Mouse (Mus musculus) adipocyte (in vitro differentiated cells): Measurements from ENCODE around the gene Eif4e3.

Experiments used
- DNase-seq: peaks from one replicate; pipeline ENCODE4 v3.0.0-alpha.2; 2016; ENCODE audit warnings: low spot score

Gene Eif4e3

GRCm38 (mm10) chr6:99665457-99666317 lies 884 bp downstream of the Eif4e3 start:
- peak; percentile 28 for DNase-seq

DNA sequence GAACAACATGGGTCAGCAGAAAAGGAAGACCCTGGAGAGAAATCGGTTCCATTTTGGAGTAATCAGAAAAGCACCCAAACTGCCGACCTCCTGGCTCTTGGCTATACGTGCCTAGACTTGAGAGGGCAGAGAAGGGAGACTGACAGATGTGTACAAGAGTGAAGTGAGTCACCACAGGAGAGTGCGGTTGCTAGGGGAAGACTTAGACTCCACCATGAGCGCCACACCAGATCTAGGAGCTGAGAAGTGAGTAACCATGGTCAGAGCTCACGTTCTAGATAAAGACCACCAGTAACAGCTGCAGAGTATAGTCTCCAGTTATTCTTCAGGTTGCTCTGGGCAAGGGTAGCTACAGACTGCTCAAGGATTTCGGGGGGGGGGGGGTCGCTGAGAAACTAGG lies 3.3 kb downstream of the Eif4e3 start:
- DNase-seq: no peak

GRCm38 (mm10) chr6:99660443-99660842 lies 6.1 kb downstream of the Eif4e3 start:
- no peak for DNase-seq

DNA sequence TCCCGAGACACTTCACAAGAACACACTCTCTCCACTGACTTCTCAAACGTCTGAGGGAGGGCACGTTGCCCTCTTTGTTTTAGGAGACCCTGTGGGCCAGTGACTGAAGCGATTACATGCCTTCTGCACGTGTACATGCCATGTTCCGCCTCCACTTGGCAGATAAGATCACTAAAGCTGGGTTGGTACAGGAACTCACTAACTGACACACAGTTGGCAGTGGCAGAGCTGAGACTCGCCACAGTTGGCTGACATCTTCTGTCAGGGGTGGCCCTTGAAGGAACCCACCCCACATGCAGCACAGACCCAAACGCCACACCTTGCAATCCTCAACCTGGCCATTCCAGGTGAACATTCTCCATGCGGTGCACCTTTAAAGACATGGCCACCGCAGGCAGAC lies 8.0 kb downstream of the Eif4e3 start:
- DNase-seq: no peak

GRCm38 (mm10) chr6:99656088-99656487 lies 10.5 kb downstream of the Eif4e3 start:
- DNase-seq: no peak

DNA sequence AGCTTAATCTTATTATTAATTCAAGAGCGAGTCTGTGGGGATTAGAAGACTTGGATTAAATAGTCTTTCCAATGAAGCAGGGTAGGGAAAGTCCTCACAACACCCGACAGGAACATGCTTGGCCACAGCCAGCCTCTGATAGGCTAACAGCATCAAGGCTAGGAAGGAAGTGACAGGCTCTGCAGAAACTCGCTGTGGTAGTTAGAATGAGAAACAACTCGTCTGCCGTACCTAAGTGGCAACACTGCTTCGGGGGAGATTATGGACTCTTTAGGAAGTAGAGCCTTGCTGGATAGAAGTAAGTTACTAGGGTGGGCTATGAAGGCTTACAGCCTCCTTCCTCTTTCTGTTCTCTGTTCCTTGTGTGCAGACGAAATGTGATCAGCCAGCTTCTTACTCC lies 11.1 kb downstream of the Eif4e3 start:
- DNase-seq: no peak

- no peak for DNase-seq
Observed at GRCm38 (mm10) chr6:99654343-99654742, 12.2 kb downstream of the Eif4e3 start.

GRCm38 (mm10) chr6:99652341-99652740 lies 14.2 kb downstream of the Eif4e3 start:
- no peak for DNase-seq

DNA sequence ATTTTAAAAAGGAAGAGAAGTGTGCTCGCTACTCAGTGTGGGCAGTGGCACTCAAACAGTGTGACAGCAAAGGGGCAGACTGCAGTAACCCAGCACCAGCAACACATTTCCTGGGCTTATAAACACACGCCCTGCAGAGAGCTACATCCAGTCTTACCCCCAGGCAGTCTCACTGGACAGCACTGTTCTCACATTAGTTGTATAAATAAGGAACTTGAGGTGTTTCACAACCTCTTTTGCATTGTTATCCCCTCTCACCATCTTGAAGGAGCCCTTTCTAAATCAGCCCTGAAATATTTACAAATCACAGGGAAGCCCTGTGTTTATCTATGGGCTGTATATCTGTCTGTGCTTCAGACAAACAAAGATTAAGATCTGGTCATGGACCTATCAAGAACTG lies 17.3 kb downstream of the Eif4e3 start:
- no peak for DNase-seq

GRCm38 (mm10) chr6:99646344-99646743 lies 20.2 kb downstream of the Eif4e3 start:
- DNase-seq: no peak

DNA sequence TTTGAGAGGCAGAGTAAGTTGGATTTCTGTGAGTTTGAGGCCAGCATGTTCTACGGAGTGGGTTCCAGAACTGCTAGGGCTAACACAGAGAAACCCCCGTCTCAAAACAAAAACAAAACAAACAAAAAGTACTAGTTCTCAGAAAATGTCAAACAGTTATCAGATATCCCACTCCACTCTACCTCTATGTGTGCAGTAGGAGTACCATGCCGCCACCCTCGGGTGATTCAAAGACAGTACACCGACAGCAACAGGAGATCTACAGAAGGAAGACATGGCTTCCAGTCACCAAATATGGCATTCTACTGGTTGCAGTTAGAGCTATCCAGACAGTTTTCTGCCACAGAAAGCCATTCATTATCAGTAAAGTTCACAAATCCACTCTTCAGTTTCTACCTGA lies 21.7 kb downstream of the Eif4e3 start:
- no peak for DNase-seq

DNA sequence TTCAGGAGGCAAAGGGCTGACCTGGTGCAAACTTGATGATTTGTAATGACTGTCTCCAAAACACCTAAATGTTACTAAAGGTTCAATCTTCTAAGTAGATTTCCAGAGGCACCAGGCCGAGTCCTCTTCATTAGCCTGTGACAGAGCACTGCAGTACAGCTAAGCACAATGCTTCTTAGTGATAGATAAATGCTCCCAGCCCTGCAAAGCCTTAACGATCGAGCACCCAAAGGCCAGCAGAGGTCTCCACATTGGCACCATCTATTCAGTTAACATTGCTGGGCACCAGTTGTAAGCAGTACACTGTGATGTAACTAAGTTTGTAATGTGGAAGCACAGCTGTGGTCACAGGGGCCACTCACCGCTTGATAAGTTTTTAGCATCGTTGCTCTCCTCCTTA lies 22.2 kb downstream of the Eif4e3 start:
- no peak for DNase-seq

- peak; percentile 61 for DNase-seq
Observed at GRCm38 (mm10) chr6:99643439-99644199, 23.0 kb downstream of the Eif4e3 start.

DNA sequence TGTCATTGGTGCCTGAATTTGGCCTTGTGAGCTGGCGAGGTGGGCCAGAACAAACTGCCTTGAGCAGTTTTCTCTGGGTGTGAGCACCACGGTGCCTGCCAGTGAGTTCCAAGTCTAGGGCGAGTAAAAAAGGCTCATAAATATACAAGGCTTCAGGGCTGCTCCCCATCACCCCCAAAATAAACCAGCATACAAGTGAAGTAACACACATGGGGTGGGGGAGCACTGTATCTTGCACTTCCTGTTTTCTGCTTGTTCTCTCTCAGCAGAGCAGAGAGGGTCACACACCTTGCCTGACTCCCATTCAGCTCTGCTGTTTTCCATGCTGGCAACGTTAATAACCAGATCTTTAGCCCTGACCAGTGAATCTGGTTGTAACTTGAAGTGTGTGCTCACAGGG lies 29.1 kb downstream of the Eif4e3 start:
- no peak for DNase-seq

DNA sequence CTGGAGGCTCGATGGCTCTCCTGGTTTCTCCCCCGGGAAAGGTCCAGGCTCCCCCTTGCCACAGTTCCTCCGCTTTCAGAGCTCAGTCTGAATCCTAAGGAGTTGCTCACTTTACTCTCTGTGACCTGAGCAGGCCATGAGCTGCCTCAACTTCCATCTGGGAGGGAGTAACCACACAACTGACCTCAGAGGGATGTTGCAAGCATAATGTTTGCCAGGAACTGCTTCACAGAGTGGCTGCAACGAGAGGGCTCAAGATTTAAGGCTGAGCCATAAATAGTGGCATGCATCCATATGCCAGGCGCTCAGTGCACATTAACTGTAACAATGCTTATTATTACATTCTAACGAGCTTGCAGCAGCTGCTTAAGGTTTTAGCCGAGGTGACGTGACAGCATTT lies 29.8 kb downstream of the Eif4e3 start:
- DNase-seq: peak; percentile 17

GRCm38 (mm10) chr6:99636121-99636520 lies 30.4 kb downstream of the Eif4e3 start:
- DNase-seq: no peak

DNA sequence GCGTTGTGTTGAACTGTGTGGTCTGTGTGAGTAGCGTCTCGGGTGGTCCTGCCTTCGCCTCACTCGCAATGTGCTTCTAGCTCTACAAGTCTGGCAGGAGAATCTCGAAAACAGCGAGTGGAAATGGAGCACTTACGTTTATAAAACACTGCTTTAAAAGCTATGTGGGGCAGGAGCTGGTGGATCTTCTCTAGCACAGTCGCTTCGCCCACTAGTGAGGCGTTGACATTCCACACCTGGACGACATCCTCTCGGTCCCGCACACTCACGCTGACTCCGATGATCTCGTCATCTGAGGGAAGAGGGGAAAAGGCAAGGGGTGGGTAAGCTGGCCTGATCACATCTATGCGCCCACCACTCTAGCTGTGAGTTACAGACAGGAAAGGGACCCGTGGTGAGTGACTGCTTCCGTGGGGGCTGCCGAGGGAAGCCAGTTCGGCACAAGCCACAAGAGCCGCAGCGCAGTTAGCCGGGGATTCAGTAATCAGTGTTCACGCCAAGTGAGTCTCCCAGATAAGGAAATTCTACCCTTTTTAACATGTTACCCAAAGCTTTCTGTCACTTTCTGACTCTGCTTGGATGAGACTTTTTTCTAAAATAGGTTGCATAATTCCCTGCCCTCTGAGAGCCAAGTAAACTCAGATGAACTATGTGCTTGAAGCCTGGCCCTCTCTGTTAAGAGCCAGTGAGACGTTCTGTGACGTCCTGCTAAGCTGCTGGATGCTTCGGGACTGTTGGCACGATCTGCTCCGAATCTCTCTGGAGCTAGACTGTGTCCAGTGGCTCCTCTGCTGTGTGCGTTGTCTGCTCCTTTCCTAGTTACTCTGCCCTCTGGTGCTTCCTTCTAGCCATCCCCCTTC lies 34.2 kb downstream of the Eif4e3 start:
- peak; percentile 81 for DNase-seq

GRCm38 (mm10) chr6:99631637-99632036 lies 34.9 kb downstream of the Eif4e3 start:
- no peak for DNase-seq

DNA sequence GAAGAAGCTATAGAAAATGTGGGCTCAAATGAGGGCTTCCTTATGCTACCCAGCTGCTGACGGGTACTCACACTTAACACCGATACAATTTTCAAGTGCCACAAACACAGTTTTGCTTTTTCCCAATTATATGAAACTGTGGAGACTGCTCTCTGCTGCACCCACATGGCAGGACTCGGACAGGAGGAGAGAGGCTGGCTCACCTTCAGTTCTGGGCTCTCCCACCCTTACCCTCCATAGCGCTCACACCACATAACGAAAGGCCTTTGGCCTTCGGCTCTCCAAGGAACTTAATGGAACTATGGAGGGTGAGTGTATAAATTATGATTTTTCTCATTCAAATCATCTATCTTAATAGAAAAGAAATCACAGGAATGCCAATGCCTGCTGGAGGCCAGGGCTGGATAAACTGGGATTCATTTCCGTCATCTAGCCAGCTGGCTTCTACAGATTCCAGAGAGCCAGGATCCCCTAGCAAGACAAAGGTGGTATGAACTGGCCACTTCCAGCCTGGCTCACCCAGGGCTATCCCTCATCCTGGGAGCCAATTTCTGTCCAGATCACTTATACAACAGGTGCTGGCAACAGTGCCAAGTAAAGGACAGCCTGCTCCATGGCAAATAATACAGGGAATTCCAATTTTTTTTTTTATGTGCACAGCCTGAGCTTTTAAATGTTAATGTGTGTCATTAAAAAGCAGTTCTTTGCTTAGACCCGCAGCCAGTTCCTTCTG lies 36.7 kb downstream of the Eif4e3 start:
- no peak for DNase-seq

GRCm38 (mm10) chr6:99626347-99626746 lies 40.2 kb downstream of the Eif4e3 start:
- DNase-seq: no peak

DNA sequence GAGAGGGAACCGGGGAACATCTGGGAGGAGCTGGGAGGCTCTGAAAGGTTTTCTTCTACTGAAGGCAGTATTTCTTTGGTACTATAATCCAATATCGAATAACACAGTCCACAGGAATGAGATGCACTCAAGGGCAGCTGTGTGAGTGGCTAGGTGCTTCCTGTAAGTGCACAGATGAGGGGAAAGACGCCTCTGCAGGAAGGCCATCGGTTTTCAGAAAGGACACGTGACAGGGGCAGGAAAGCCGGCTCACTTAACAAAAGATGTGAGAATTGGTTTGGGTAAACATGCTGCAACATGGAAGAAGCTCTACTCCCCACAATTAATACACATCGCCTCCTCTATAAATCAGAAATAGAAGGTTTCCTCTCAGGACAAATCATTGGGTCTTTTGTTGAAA lies 40.8 kb downstream of the Eif4e3 start:
- DNase-seq: no peak

DNA sequence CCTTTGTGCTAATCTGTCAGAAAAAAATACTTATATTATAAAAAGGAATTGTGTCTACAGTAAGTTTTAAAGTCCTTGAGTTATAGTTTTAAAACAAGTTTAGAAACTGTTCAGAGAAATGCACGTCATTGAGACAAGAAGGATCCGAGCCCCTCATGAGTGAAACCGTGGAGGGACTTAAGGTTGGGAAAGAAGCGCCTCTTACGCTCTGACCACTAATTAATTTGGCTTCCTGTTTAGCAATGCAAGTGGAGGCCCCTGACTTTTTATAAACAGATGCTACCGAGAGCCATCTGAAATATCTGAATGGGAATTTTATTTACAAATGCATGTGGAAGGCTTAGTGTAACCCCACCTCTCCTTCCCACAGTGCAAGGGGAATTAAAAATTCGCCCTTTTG lies 41.3 kb downstream of the Eif4e3 start:
- no peak for DNase-seq
